Mouse (Mus musculus) olfactory bulb, adult 2 months (tissue): ENCODE data around the gene Cry2.

Source experiments
- CTCF ChIP-seq: fragments of 200-500 bp; IDR thresholded peaks from 2 replicates; pipeline ENCODE4 v1.5.1; 2012; ENCODE audit warnings: low read depth, mild to moderate bottlenecking, low read length, moderate library complexity; ENCODE audit not compliant: insufficient read depth
- POLR2A ChIP-seq: fragments of 200-500 bp; IDR thresholded peaks from 2 replicates; pipeline ENCODE4 v1.6.1; 2012; ENCODE audit warnings: mild to moderate bottlenecking, low read depth, low read length, moderate library complexity; ENCODE audit not compliant: insufficient read depth

DNA sequence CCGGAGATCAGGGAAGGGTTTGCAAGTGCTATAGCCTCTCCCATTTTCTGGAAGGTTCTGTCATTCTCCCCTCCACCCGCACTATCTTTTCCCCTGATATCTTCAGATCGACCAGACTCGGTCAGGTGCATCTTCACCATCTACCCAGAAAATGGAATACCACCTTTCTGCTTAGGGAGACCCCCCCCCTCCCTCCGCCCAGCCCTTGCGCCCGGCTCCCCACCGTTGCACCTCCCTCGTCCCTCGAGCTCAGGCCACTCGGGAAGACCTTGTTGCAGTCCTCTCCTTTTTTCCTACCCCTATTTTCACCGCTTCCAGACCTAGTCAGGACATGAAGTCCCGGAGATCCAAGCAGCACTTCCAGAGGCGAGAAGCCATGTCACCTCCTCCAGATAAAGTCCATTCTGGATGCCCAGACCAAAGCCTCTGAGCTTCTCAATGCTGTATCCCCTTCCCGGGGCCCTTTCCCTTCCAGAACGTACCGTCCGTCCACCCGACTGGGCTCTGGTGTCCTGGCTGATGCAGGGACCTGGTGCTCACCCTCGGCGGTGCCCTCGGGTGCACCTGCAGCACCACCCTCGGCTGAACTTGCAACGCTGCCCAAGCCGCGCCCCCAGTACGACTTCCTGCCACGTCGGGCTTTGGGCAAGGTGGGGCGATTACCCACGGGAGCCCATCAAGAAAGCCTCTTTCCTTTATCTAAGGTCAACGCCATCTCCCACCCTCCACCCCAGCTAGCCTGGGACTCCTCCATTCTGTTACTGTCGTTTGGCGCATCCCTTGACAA, 26.3 kb upstream of the Cry2 start, which contains the start of gene Slc35c1:
- TF ChIP-seq POLR2A: no peak
- TF ChIP-seq CTCF: no peak
